Mouse (Mus musculus) layer of hippocampus, postnatal 14 days (tissue): ENCODE measurements around the gene Tcl1b3. TPM values are rescaled to one million over a fixed set of nuclear protein-coding genes. Genes with fewer than 3 reads are reported as not detected.

ENCODE experiments used
- DNase-seq, 2 experiments: peaks; one replicate each; pipeline ENCODE4 v3.0.0; 2021 to 2022; ENCODE audit warnings: low spot score in 2 of 2, mixed read lengths in 1 of 2
- total RNA-seq, 2 experiments: library from RNA; stranded (reverse); gene quantifications; 2 replicates each; pipeline ENCODE4 v1.2.3; 2021

Tcl1b3 gene
- total RNA-seq, 2 experiments from 2014 or later = not detected

DNA sequence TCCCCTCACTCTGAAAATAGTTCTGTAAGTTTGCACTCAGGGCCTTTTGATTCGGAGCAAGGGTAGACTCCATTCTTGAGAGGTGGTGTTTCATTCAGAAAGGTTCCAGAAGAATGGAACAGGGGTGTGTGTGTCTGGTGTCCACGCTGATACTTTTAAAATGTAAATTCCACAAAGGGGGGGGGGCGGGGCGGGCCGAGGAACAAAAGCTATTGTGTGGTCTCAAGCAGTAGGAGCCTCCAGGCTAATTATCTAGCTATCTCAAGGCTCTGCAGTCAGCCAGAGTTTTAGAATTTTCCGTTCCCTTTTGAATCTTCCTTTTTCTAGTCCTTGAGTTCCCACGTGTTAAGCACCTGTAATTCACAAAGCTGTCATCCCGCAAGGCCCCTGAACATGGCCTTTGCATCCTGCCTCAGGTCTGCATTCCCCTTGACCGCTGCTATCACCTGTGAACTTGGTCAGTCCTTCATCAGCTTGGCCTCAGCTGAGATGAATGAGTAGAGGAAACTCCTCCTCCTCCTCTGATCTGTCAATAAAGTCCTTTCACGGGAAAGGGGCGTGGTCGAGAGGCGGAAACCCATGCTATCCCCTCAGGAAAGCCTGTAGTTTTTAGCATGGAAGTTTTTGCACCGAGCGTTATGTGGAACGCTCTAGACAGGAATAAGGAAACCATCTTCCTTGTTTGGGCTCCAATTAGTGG is 33.9 kb downstream of the Tcl1b3 start:
- DNase-seq = no peak

- DNase-seq = no peak
These were observed 43.5 kb downstream of the Tcl1b3 start for GRCm38 (mm10) chr12:105234362-105234761.

GRCm38 (mm10) chr12:105235091-105235490 is 44.2 kb downstream of the Tcl1b3 start:
- no peak for DNase-seq

DNA sequence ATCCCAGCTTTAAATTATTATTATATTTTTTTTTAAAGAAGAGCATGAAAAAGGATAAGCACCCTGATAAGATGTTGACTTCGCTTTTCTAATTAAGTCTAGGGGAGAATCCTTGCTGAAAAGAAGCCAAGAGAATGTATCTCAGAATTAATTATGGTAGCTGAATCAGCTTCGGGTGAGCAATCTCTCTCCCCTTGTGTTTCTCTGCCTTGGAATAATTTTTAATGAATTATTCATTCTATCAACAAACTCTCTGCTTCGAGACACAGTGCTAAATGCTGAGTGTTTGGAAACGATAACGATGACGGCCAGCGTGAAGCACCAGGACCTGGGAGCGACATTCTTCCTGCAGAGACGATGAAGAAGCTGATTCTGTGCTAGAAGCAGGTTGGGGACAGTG is 48.2 kb downstream of the Tcl1b3 start:
- no peak for DNase-seq

Other genes starting within 250 kb of the Tcl1b3 start
- 1 to 10 TPM; 1.2 to 2.1 TPM for gene Syne3, start 181.2 kb upstream of the Tcl1b3 start, total RNA-seq
- 10 to 100 TPM; 57.1 to 65.6 TPM for gene Glrx5, start 158.4 kb upstream of the Tcl1b3 start, total RNA-seq
- gene Tcl1b2, start 45.0 kb upstream of the Tcl1b3 start, total RNA-seq = not detected
- not detected for gene Tcl1b1, start 31.4 kb upstream of the Tcl1b3 start, total RNA-seq
- gene Tcl1b5, start 14.7 kb upstream of the Tcl1b3 start, total RNA-seq = not detected
- gene Tcl1b4, start 10.9 kb downstream of the Tcl1b3 start, total RNA-seq = not detected
- gene Tcl1, start 31.8 kb downstream of the Tcl1b3 start, total RNA-seq = not detected
- 10 to 100 TPM; 22.3 to 24.2 TPM for gene Tunar, start 142.8 kb downstream of the Tcl1b3 start, total RNA-seq